Mouse (Mus musculus) left cerebral cortex, postnatal 25 days (tissue): ENCODE results near the gene Ndufv1. TPM values are rescaled to one million over a fixed set of nuclear protein-coding genes. Genes with fewer than 3 reads are reported as not detected.
A peak's percentile ranks its signal among the peaks of the same experiment; 100 is the strongest.
"Not testable (repeated sequence)": the region's sequence is repeated elsewhere in the genome, so short reads cannot be mapped to it uniquely, and the experiment has no call there.

ENCODE experiments used
- DNase-seq, 2 experiments: peaks; one replicate each; pipeline ENCODE4 v3.0.0; 2022; ENCODE audit warnings: low spot score in 2 of 2, mixed read lengths in 1 of 2
- intact Hi-C: fragments of 180-260 bp; cut with DNase I; formaldehyde crosslinking; loops from one replicate; pipeline ENCODE4 v1.15.1; 2025
- total RNA-seq, 2 experiments: library from RNA; stranded (reverse); gene quantifications; 2 replicates each; pipeline ENCODE4 v1.2.3; 2021

Gene Ndufv1
- total RNA-seq: 100 to 1,000 TPM; 221 to 241 TPM

- DNase-seq: peak; percentile 98 to 100
- intact Hi-C loops: loop anchor here (1.0 to 10.0 kb wide), 3 partner anchors 12 to 292 kb away; partner anchors contain the start of genes Gm49405, Grk2 and Nudt8
These were observed at the start of gene Ndufv1 for GRCm38 (mm10) chr19:4012432-4013022. Ndufv1 (minus strand) TSS chr19:4012806.

GRCm38 (mm10) chr19:4060899-4061465 lies 48.4 kb upstream of the Ndufv1 start:
- no peak for DNase-seq
- intact Hi-C loops: no loop called here

- DNase-seq, intact Hi-C loops: not testable (repeated sequence)
These were observed 47.7 kb upstream of the Ndufv1 start for GRCm38 (mm10) chr19:4060044-4060898.

GRCm38 (mm10) chr19:4059069-4059740 lies 46.6 kb upstream of the Ndufv1 start, which contains the start of gene Gstp3:
Gstp3 (minus strand) TSS chr19:4059569.
- DNase-seq: no peak

GRCm38 (mm10) chr19:4058581-4058980 lies 46.0 kb upstream of the Ndufv1 start:
- no peak for DNase-seq
- intact Hi-C loops: loop anchor here (2.0 kb wide), 1 partner anchor 14 kb away; no protein-coding TSS in a partner anchor

More at GRCm38 (mm10) chr19:4059069-4059740, 46.6 kb upstream of the Ndufv1 start, which contains the start of gene Gstp3:
- intact Hi-C loops: loop anchor here (2.0 kb wide), 1 partner anchor 14 kb away; no protein-coding TSS in a partner anchor

GRCm38 (mm10) chr19:4057962-4058361 lies 45.4 kb upstream of the Ndufv1 start:
- no peak for DNase-seq

GRCm38 (mm10) chr19:4057389-4057788 lies 44.8 kb upstream of the Ndufv1 start:
- intact Hi-C loops: no loop called here
- no peak for DNase-seq

More at GRCm38 (mm10) chr19:4057962-4058361, 45.4 kb upstream of the Ndufv1 start:
- intact Hi-C loops: loop anchor here (2.0 kb wide), 1 partner anchor 15 kb away; no protein-coding TSS in a partner anchor

- DNase-seq: no peak
- intact Hi-C loops: no loop called here
These were observed 44.1 kb upstream of the Ndufv1 start for GRCm38 (mm10) chr19:4056727-4057126.

- intact Hi-C loops: no loop called here
- no peak for DNase-seq
These were observed 43.5 kb upstream of the Ndufv1 start for GRCm38 (mm10) chr19:4055947-4056693.

GRCm38 (mm10) chr19:4055216-4055946 lies 42.8 kb upstream of the Ndufv1 start:
- intact Hi-C loops: no loop called here
- no peak for DNase-seq

- no peak for DNase-seq
- intact Hi-C loops: no loop called here
These were observed 42.0 kb upstream of the Ndufv1 start for GRCm38 (mm10) chr19:4054613-4055012.

- intact Hi-C loops: no loop called here
These were observed 40.0 kb upstream of the Ndufv1 start for GRCm38 (mm10) chr19:4052516-4053030.

GRCm38 (mm10) chr19:4051741-4052515 lies 39.3 kb upstream of the Ndufv1 start:
- peak; percentile 21 to 28 for DNase-seq
- intact Hi-C loops: no loop called here

More at GRCm38 (mm10) chr19:4052516-4053030, 40.0 kb upstream of the Ndufv1 start:
- DNase-seq: no peak

- DNase-seq: no peak
- intact Hi-C loops: no loop called here
These were observed 38.4 kb upstream of the Ndufv1 start for GRCm38 (mm10) chr19:4051016-4051415.

- intact Hi-C loops, DNase-seq: not testable (repeated sequence)
These were observed 36.5 kb upstream of the Ndufv1 start for GRCm38 (mm10) chr19:4049069-4049468.

GRCm38 (mm10) chr19:4047859-4048258 lies 35.3 kb upstream of the Ndufv1 start:
- intact Hi-C loops: loop anchor here (1.0 to 2.0 kb wide), 2 partner anchors 29 to 49 kb away; partner anchors contain the start of gene Cdk2ap2
- DNase-seq: peak; percentile 54 to 64

- intact Hi-C loops: loop anchor here (2.0 kb wide), 1 partner anchor 50 kb away; the partner anchor contains the start of gene Cdk2ap2
- no peak for DNase-seq
These were observed 34.3 kb upstream of the Ndufv1 start for GRCm38 (mm10) chr19:4046866-4047254.
